Mouse (Mus musculus) midbrain, embryonic 12.5 days (tissue): Measurements from ENCODE around the gene Hhip. TPM values are rescaled to one million over a fixed set of nuclear protein-coding genes. Genes with fewer than 3 reads are reported as not detected.
"Not testable (repeated sequence)": the region's sequence is repeated elsewhere in the genome, so short reads cannot be mapped to it uniquely, and the experiment has no call there.

Source experiments
- ATAC-seq: fragments of 200-750 bp; cut with Nextera tagmentation; 2 replicates; pipeline ENCODE4 v1.8.0; 2017; ENCODE audit warnings: low read depth, moderate TSS enrichment, moderate library complexity; ENCODE audit not compliant: low FRiP score
- H3K27ac ChIP-seq: fragments of 300-500 bp; sonication (generic); replicated peaks from 2 replicates; pipeline ENCODE4 v1.5.1; 2016; ENCODE audit warnings: mild to moderate bottlenecking
- H3K27me3 ChIP-seq: fragments of 300-500 bp; sonication (generic); 2 replicates; pipeline ENCODE4 v1.6.1; 2016; ENCODE audit warnings: mild to moderate bottlenecking
- H3K36me3 ChIP-seq: fragments of 300-500 bp; sonication (generic); 2 replicates; pipeline ENCODE4 v1.6.1; 2016
- H3K4me1 ChIP-seq: fragments of 300-500 bp; sonication (generic); 2 replicates; pipeline ENCODE4 v1.6.1; 2016
- H3K4me2 ChIP-seq: fragments of 300-500 bp; sonication (generic); replicated peaks from 2 replicates; pipeline ENCODE4 v1.6.1; 2016; ENCODE audit warnings: mild to moderate bottlenecking, moderate library complexity
- H3K4me3 ChIP-seq: fragments of 300-500 bp; sonication (generic); 2 replicates; pipeline ENCODE4 v1.5.1; 2016; ENCODE audit warnings: mild to moderate bottlenecking
- H3K9ac ChIP-seq: fragments of 300-500 bp; sonication (generic); replicated peaks from 2 replicates; pipeline ENCODE4 v1.6.1; 2016; ENCODE audit warnings: mild to moderate bottlenecking, moderate library complexity
- H3K9me3 ChIP-seq: fragments of 300-500 bp; sonication (generic); 2 replicates; pipeline ENCODE4 v1.6.1; 2016; ENCODE audit warnings: mild to moderate bottlenecking
- WGBS: fragments of 180-500 bp; shearing (Covaris S2); methylation state at CpG from one replicate; pipeline ENCODE4 v1.1.7; 2016; 5-methylcytosine and 5-hydroxymethylcytosine counted together
- polyA plus RNA-seq: library from polyadenylated mRNA; unstranded; fragments of >200 nt; fragmentation: Nextera tagmentation; extraction: Ambion mirVana; gene quantifications from 2 replicates; pipeline ENCODE4 v1.2.1, GENCODE M21; 2016

The Hhip gene
- polyA plus RNA-seq, 1 experiment from 2014 or later = 1.4 TPM

GRCm38 (mm10) chr8:80037644-80038253 lies 20.1 kb downstream of the Hhip start:
- Histone ChIP-seq H3K4me1 (0 out of 2 replicates have a peak, but pooled peaks cover 6% of the 10 kb centered on the region), H3K27ac (no peak overlapping the region), H3K36me3 (no peaks in the 10 kb centered on the region), H3K27me3 (no peaks in the 10 kb centered on the region; the same call in 1 of the 2 replicates), H3K4me2 (no peak overlapping the region), H3K9ac (no peak overlapping the region), H3K9me3 (no peaks in the 10 kb centered on the region), H3K4me3 (no peak overlapping the region)
- 26% methylated on average over 4 of the region's 4 CpGs for WGBS
- no peak for ATAC-seq

GRCm38 (mm10) chr8:80032604-80033003 lies 25.2 kb downstream of the Hhip start:
- 53% methylated on average over 3 of the region's 3 CpGs for WGBS
- Histone ChIP-seq H3K4me1 (peaks cover 15% of the 10 kb centered on the region; the same call in 1 of the 2 replicates), H3K9me3 (no peaks in the 10 kb centered on the region), H3K4me2 (no peak overlapping the region), H3K27me3 (peaks cover 3% of the 10 kb centered on the region; the same call in 1 of the 2 replicates), H3K27ac (no peak overlapping the region), H3K36me3 (no peaks in the 10 kb centered on the region), H3K4me3 (no peak overlapping the region), H3K9ac (no peak overlapping the region)
- ATAC-seq = no peak

DNA sequence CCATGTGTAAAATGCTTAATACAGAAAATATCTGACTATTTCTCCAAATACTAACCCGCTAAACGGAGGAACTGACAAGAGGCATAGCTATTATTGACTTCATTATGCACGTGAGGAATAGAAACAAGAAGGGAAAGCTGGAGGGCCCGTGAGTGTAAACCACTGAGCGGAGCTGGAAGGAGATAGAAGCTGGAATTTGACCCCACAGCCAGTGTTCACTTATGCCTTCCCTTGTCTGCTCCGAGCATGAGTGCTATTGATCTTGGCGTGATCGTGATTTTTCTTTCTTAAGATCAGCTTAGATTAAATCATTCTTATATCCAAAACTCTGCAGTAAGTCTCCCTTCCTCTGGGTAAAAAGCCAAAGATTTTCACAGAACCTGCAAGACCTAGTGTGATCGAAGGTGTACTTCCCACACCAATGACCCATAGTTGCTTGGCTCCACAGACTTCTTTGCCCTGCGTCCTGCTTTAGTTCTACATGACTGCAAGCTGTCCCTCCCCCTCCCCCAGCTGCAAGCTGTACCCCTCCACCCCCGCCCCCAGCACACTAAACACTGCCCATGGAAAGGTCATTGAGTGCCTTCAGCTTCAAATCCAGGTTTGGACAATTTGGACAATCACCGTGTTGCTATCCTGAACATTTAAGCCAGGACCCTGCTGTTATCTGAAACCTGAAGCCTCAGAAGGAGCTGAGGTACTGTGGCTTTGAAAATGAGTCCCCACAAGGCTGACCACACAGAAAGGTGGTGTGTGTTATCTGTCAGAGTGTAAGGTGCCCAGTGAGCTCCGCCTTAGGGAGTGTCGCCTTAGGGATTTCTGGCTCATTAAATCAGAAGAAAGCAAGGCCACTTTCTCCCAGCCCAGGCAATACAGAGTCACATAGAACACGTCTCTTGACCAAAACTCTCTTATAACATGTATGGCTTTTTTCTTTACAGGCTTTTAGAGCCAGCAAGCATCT lies 26.2 kb downstream of the Hhip start:
- H3K4me3 ChIP-seq = no peak overlapping the region
- WGBS = 51% methylated on average over 15 of the region's 15 CpGs
- 0 out of 2 replicates have a peak, but pooled peaks cover 3% of the 10 kb centered on the region for H3K27me3 ChIP-seq
- H3K9ac ChIP-seq = no peak overlapping the region
- H3K4me1 ChIP-seq = peaks cover 20% of the 10 kb centered on the region; the same call in 1 of the 2 replicates
- no peak overlapping the region for H3K4me2 ChIP-seq
- H3K36me3 ChIP-seq = no peaks in the 10 kb centered on the region
- no peak overlapping the region for H3K27ac ChIP-seq
- ATAC-seq = no peak
- H3K9me3 ChIP-seq = no peaks in the 10 kb centered on the region

DNA sequence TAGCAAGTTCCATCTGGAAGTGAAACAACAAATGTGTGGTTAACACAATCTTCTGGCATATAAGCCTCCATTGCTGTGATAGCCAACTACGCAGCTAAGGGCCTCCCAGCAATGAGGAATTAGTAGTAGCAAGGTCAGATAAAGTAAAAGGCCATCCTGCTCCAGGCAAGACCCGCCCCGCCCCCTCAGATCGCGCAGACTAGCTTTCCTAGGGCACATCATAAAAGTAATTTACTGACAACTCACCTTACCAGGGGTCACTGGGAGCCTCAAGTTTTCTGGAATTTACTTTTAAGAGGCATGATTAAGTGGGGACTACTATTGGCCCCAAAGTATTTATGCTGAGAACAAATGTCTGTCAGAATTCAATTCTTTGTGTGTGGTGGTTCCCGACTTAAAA lies 28.2 kb downstream of the Hhip start:
- Histone ChIP-seq H3K9ac (no peak overlapping the region), H3K27me3 (0 out of 2 replicates have a peak, but pooled peaks cover 3% of the 10 kb centered on the region), H3K4me3 (no peak overlapping the region), H3K9me3 (no peaks in the 10 kb centered on the region), H3K4me1 (peaks cover 21% of the 10 kb centered on the region; the same call in 1 of the 2 replicates), H3K27ac (no peak overlapping the region), H3K36me3 (no peaks in the 10 kb centered on the region), H3K4me2 (no peak overlapping the region)
- 78% methylated on average over 6 of the region's 6 CpGs for WGBS
- no peak for ATAC-seq

DNA sequence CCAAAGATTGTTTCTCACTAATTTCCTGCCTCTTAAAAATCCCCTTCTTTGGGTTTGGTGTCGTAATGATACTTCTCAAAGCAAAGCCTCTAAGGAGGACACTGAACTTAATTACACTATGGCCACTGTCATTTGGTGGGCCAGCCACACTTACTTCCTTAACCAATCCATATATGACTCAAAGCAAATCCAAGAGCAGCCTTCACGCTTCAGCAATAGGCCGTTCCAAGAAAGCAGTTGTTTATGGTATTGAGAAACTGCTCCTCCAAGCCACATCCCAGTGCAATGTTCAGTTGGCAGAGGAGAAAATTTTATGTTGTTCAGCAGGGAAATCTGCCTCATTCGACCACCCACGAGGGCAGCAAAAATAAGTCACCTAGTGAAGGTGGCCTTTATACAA lies 37.3 kb downstream of the Hhip start:
- no peaks in the 10 kb centered on the region for H3K36me3 ChIP-seq
- H3K4me3 ChIP-seq = no peak overlapping the region
- 89% methylated on average over 5 of the region's 5 CpGs for WGBS
- no peaks in the 10 kb centered on the region for H3K27me3 ChIP-seq
- no peak for ATAC-seq
- no peaks in the 10 kb centered on the region for H3K9me3 ChIP-seq
- no peak overlapping the region for H3K4me2 ChIP-seq
- no peak overlapping the region for H3K27ac ChIP-seq
- H3K9ac ChIP-seq = no peak overlapping the region
- no peaks in the 10 kb centered on the region for H3K4me1 ChIP-seq

GRCm38 (mm10) chr8:80015818-80016217 lies 42.0 kb downstream of the Hhip start:
- 100% methylated on average over 2 of the region's 2 CpGs for WGBS
- H3K4me2 ChIP-seq = no peak overlapping the region
- H3K4me3 ChIP-seq = no peak overlapping the region
- H3K9ac ChIP-seq = no peak overlapping the region
- H3K36me3 ChIP-seq = no peaks in the 10 kb centered on the region
- H3K27me3 ChIP-seq = no peaks in the 10 kb centered on the region
- no peak overlapping the region for H3K27ac ChIP-seq
- H3K4me1 ChIP-seq = no peaks in the 10 kb centered on the region
- H3K9me3 ChIP-seq = no peaks in the 10 kb centered on the region
- ATAC-seq = no peak

- H3K4me1 ChIP-seq = no peaks in the 10 kb centered on the region
- no peaks in the 10 kb centered on the region for H3K9me3 ChIP-seq
- 90% methylated on average over 5 of the region's 5 CpGs for WGBS
- H3K36me3 ChIP-seq = no peaks in the 10 kb centered on the region
- no peak overlapping the region for H3K4me2 ChIP-seq
- H3K9ac ChIP-seq = no peak overlapping the region
- no peak overlapping the region for H3K4me3 ChIP-seq
- no peak overlapping the region for H3K27ac ChIP-seq
- no peak for ATAC-seq
- H3K27me3 ChIP-seq = no peaks in the 10 kb centered on the region
These were observed 53.4 kb downstream of the Hhip start for GRCm38 (mm10) chr8:80004421-80004820.

- no peak for ATAC-seq
These were observed 55.5 kb downstream of the Hhip start for GRCm38 (mm10) chr8:80002313-80002712.

GRCm38 (mm10) chr8:79995075-79995474 lies 62.7 kb downstream of the Hhip start:
- H3K36me3 ChIP-seq = no peaks in the 10 kb centered on the region
- no peaks in the 10 kb centered on the region for H3K9me3 ChIP-seq
- H3K4me2 ChIP-seq = no peak overlapping the region
- WGBS = 71% methylated on average over 6 of the region's 6 CpGs
- no peaks in the 10 kb centered on the region for H3K27me3 ChIP-seq
- H3K4me1 ChIP-seq = no peaks in the 10 kb centered on the region
- H3K4me3 ChIP-seq = no peak overlapping the region
- no peak overlapping the region for H3K9ac ChIP-seq
- no peak for ATAC-seq
- no peak overlapping the region for H3K27ac ChIP-seq

More at GRCm38 (mm10) chr8:80002313-80002712, 55.5 kb downstream of the Hhip start:
- Histone ChIP-seq H3K4me2 (no peak overlapping the region), H3K4me3 (no peak overlapping the region), H3K9me3 (no peaks in the 10 kb centered on the region), H3K36me3 (no peaks in the 10 kb centered on the region), H3K27ac (no peak overlapping the region), H3K4me1 (no peaks in the 10 kb centered on the region), H3K9ac (no peak overlapping the region), H3K27me3 (no peaks in the 10 kb centered on the region)
- 87% methylated on average over 5 of the region's 5 CpGs for WGBS

DNA sequence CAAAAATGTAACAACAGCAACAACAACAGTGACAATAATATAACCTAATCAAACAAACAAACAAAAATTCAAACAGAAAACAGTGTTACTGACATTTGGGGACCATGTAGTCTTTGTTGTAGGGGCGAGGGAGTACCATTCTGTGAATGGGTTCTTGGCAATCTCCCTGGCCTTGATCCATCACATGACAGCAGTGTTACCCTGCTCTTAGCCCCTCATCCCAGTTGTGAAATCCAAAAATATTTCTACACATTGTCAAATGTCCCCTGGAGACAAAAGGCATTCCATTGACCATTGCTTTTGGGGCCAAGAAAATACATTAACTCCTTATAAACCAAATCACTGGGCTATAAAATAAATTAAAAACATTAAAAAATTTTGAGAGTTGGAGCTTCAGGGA lies 64.3 kb downstream of the Hhip start:
- H3K4me1 ChIP-seq = no peaks in the 10 kb centered on the region
- no peaks in the 10 kb centered on the region for H3K9me3 ChIP-seq
- no peak overlapping the region for H3K9ac ChIP-seq
- WGBS = 94% methylated on average over 1 of the region's 1 CpGs
- no peaks in the 10 kb centered on the region for H3K36me3 ChIP-seq
- no peak overlapping the region for H3K27ac ChIP-seq
- H3K4me3 ChIP-seq = no peak overlapping the region
- H3K4me2 ChIP-seq = no peak overlapping the region
- no peaks in the 10 kb centered on the region for H3K27me3 ChIP-seq
- ATAC-seq = no peak

- H3K27ac ChIP-seq = no peak overlapping the region
- no peaks in the 10 kb centered on the region for H3K36me3 ChIP-seq
- no peak for ATAC-seq
- no peaks in the 10 kb centered on the region for H3K9me3 ChIP-seq
- H3K4me2 ChIP-seq = no peak overlapping the region
- H3K9ac ChIP-seq = no peak overlapping the region
- H3K4me3 ChIP-seq = no peak overlapping the region
- H3K4me1 ChIP-seq = no peaks in the 10 kb centered on the region
- 44% methylated on average over 9 of the region's 9 CpGs for WGBS
- no peaks in the 10 kb centered on the region for H3K27me3 ChIP-seq
These were observed 65.5 kb downstream of the Hhip start for GRCm38 (mm10) chr8:79992121-79992848.

- 86% methylated on average over 1 of the region's 2 CpGs for WGBS
- H3K27me3 ChIP-seq, H3K9me3 ChIP-seq, H3K4me3 ChIP-seq, H3K9ac ChIP-seq, H3K4me1 ChIP-seq, H3K27ac ChIP-seq, H3K4me2 ChIP-seq, ATAC-seq, H3K36me3 ChIP-seq: not testable (repeated sequence)
These were observed 66.4 kb downstream of the Hhip start for GRCm38 (mm10) chr8:79991420-79991819.
